Mouse (Mus musculus) brain, embryonic 14.5 days (tissue): Measurements from ENCODE around the gene Fance. TPM values are rescaled to one million over a fixed set of nuclear protein-coding genes. Genes with fewer than 3 reads are reported as not detected.

Experiments
- DNase-seq: peaks from one replicate; pipeline ENCODE4 v3.0.0-alpha.2; 2011; ENCODE audit warnings: low read depth
- CTCF ChIP-seq: fragments of 200-500 bp; IDR thresholded peaks from 2 replicates; pipeline ENCODE4 v1.5.1; 2012; ENCODE audit warnings: inconsistent platforms, mild to moderate bottlenecking, moderate library complexity, borderline replicate concordance; ENCODE audit not compliant: insufficient read depth, insufficient read length; ENCODE audit errors: extremely low read depth
- POLR2A ChIP-seq: fragments of 200-500 bp; IDR thresholded peaks from 2 replicates; pipeline ENCODE4 v1.6.1; 2012; ENCODE audit warnings: mild to moderate bottlenecking, inconsistent platforms, borderline replicate concordance; ENCODE audit not compliant: poor library complexity, insufficient read depth, insufficient read length, severe bottlenecking; ENCODE audit errors: extremely low read depth
- polyA plus RNA-seq: library from polyadenylated mRNA; depleted of rRNA; stranded (reverse); fragments of >200 nt; gene quantifications from 2 replicates; pipeline ENCODE4 v1.2.3, GENCODE M21; 2012; rRNA removed

Fance gene
- polyA plus RNA-seq: 14.2 and 19.6 TPM in 2 replicates

GRCm38 (mm10) chr17:28313212-28313879 is at the start of gene Fance:
Gene Fance (plus strand): TSS chr17:28313519.
- TF ChIP-seq POLR2A (peak; percentile 80), CTCF (no peak)
- DNase-seq: peak; percentile 100

DNA sequence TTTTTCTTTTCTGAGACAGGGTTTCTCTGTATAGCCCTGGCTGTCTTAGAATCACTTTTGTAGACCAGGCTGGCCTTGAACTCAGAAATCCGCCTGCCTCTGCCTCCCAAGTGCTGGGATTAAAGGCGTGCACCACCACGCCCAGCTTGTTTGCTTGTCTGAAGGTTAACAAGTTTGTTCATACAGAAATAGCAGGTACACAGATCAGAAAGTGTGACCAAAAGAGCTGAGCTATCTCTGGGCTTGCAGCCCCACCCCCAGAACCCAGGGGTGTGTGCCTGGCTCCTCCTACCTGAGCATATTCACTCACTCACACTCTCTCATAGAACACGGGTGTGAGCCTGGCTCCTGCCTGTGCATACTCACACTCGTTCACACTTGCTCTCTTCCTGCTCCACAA is 46.1 kb upstream of the Fance start:
- DNase-seq: no peak
- TF ChIP-seq POLR2A (no peak), CTCF (no peak)

DNA sequence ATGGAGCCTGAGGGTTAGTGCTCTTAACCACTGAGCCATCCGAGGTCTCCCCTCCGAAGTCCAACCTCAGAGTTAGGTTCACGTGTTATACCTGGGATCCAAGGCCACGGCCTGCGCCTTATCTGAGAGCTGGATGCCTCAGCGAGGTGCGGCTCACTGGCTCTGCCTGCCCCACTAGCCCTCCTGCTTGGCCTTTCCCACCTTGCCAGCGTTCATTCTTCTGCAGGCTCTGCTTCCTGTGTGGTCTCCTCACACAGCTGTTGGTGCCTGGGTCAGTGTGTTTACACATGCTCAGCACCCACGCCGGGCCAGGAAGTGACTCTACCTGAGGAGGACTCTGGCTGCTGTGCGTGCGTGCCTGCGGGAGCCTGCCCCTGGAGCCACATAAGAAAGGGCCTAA is 43.2 kb upstream of the Fance start:
- no peak for DNase-seq
- TF ChIP-seq POLR2A (no peak), CTCF (no peak)

- DNase-seq: no peak
- TF ChIP-seq POLR2A (no peak), CTCF (no peak)
Observed at GRCm38 (mm10) chr17:28271537-28272266, 41.6 kb upstream of the Fance start.

DNA sequence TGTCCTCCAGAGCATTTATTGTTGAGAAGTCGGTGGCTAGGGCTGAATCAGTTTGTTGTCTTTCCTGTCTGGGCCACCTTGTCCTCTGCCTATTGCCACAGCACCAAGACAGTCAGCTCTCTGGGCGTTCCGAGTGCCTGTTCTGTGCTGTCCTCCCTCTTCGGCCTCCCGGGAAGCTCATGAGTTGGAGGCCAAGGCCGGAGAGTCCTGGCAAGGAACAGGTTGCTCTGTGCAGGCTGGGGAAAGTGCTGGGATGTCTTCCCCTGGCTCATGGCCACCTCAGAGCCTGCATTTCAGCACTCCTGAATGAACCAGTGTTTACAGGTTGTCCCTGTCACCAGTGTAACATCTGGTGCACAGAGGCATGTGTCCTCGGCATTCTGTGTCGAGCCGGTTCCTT is 41.0 kb upstream of the Fance start:
- TF ChIP-seq POLR2A: no peak
- no peak for TF ChIP-seq CTCF
- no peak for DNase-seq

- DNase-seq: no peak
- no peak for TF ChIP-seq CTCF
- TF ChIP-seq POLR2A: no peak
Observed at GRCm38 (mm10) chr17:28272837-28273236, 40.5 kb upstream of the Fance start.

DNA sequence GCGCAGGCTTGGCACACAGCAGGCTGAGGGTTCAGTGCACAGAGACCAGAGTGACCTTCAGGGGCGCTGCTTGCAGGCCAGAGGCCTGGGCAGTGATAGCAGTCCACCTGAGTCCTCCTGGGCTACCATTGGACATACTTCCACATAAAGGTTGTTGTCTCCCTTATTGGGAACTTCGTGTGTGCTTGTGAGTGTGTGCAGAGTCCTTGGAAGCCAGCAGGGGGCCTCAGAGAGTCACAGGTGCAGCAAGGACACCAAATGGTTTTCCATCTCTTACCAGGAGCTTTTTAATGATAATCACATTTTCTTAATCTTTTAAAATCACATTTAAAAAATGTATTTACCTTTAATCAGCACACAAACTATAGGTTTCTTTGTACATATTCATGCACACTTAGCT is 38.6 kb upstream of the Fance start:
- DNase-seq: no peak
- TF ChIP-seq POLR2A (no peak), CTCF (peak; percentile 43; the same call in 1 of the 2 replicates)

DNA sequence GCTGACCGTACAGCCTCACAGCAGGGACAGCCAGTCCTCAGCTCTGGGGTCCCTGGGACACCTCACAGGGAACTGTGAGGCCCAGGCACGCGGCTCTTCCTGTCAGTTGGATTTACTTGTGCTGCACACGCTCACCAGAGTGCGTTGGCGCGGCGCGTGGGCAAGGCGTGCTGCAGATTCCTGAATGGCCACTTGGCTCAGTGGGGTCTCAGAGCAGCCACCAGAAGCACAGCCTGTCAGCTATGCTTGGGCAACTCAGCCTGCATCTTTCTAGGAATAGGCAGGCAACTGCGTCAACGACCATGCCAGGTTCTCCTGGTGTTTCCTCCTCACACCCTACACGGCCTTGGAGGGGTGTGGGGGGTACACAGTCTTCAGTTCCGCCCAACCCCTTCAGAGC is 36.1 kb upstream of the Fance start:
- no peak for DNase-seq
- TF ChIP-seq CTCF (no peak), POLR2A (no peak)

GRCm38 (mm10) chr17:28277721-28278120 is 35.6 kb upstream of the Fance start:
- TF ChIP-seq POLR2A (no peak), CTCF (no peak)
- DNase-seq: no peak

GRCm38 (mm10) chr17:28278156-28278555 is 35.2 kb upstream of the Fance start:
- no peak for DNase-seq
- TF ChIP-seq POLR2A (no peak), CTCF (no peak)

- DNase-seq: no peak
- TF ChIP-seq POLR2A (no peak), CTCF (no peak)
Observed at GRCm38 (mm10) chr17:28279236-28279635, 34.1 kb upstream of the Fance start.
